Mouse (Mus musculus): ENCODE results near the gene Spdye4b.

The Spdye4b gene

DNA sequence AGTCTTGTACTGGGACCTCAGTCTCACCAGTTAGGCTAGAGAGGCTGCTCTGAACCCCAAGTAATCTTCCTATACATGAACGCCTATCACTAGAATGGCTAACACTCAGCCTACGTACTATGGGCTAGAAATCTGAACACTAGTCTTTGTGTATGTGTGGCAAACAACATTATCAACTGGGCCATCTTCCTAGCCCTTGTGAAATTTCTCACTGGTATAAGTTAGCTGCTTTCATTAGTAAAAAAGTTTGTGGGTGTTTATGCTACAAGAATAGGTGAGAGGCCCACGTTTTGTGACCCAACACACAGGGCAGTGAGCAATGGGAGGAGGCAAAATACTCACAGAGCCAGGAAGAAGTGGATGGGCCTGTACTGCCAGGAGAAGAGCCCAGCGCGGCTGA lies 40.2 kb downstream of the Spdye4b start:
- DNase-seq, result no peak

- no peak for DNase-seq
These were observed 41.5 kb downstream of the Spdye4b start for GRCm38 (mm10) chr5:143222287-143222686.

- DNase-seq, result no peak
These were observed 46.0 kb downstream of the Spdye4b start, which contains the start of gene Spdye4a for GRCm38 (mm10) chr5:143226790-143227189. Spdye4a (minus strand) TSS chr5:143226890.

DNA sequence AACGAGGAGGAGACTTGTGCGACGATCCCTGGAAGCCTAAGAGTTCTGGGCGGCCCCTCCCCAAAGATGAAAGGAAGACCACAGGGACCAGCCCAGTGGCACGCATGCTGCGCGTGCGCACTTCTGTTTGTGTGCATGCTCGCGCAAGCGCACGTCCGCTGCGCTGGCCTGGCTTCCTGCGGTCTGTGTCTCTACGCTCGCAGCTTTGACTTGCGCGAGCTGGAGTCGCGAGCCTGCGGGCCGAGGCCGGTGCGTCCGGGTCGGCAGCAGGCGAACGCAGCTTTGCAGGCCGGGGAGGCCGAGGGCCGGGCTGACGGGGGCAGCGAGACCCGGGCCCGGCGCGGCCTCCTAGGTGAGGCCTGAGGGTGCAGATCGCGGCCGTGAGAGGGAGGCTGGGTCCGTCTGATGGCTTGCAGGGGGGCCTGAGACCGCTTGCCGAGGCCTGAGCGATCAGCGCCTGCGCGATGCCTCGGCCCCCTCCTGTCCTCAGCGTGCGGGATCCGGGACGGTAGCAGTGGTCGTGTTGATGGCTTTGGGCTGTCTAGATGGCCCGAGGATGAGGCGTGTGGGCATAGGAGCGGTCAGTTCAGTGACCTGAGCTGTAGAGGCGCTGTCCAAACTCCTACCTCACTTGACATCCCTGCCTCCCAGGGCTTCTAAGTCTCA lies 54.3 kb downstream of the Spdye4b start, which contains the start of gene Zfp12:
Zfp12 (plus strand) TSS at position 136 of the 666 bp plus-strand sequence.
- peak; percentile 94 to 97 for DNase-seq

DNA sequence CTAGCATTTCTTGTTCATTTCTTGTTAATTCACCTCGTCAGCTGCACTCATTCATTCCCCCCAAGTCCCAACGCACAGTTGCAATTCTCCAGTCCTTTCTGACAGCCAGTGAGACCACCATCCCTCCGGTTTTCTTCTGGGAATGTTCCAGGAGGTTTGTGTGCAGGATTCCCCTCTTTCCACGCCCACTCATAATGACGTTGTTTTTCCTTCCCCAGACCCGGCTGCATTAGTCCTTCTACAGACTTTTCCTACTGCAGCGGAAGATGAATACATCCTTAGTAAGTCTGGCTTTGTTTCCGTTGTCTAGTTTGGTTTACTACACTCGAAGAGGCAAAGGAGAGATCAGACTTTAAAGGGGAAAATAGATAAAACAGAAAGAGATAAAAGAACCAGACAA lies 55.2 kb downstream of the Spdye4b start:
- no peak for DNase-seq

- DNase-seq, result no peak
These were observed 64.1 kb downstream of the Spdye4b start for GRCm38 (mm10) chr5:143244926-143245325.

DNA sequence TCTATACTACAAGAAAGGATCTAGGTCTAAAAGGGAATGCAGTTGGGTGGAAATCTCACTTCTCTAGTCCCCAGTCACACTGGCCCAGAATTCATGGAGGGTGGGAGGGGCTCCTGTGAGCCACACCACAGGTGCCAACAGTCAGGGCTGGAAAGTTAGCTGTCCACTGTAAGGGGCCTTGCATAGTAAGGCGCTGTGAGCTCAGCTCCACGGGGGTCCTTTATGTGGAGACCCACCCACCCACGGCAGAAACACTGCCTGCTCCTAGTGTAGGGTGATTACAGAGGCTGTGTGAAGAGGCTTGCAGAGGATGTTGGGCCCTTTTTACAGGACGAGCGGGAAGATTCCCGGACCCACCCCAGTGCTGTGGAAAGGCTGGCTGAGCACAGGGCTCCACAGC lies 71.2 kb downstream of the Spdye4b start:
- no peak for DNase-seq

GRCm38 (mm10) chr5:143252791-143253185 lies 72.0 kb downstream of the Spdye4b start:
- DNase-seq, result no peak

DNA sequence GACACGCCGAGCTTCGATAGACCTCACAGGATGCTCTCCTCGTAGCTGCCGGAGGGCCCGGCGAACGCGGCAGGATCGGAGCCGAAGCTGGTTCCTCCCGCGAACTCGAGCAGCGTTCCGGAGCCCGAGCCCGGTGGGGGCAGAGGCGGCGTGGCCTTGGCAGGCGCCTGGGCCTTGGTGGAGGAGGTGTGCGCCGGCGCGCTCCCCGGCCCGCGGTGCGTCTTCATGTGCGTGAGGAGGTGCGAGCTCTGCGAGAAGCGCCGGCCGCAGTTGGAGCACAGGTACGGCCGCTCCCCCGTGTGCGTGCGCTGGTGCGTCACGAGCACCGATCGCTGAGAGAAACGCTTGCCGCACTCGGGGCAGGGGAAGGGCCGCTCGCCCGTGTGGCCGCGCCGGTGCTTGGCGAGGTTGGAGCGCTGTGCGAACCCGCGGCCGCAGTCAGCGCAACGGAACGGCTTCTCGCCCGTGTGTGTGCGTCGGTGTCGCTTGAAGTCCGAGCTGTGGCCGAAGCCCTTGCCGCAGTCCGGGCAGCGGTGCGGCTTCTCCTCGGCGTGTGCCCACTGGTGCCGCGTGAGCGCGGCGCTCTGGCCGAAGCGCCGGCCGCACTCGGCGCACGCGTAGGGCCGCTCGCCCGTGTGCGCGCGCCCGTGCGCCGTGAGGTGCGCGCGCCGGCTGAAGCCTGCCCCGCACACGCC lies 72.5 kb downstream of the Spdye4b start:
- peak; percentile 43 to 59 for DNase-seq

DNA sequence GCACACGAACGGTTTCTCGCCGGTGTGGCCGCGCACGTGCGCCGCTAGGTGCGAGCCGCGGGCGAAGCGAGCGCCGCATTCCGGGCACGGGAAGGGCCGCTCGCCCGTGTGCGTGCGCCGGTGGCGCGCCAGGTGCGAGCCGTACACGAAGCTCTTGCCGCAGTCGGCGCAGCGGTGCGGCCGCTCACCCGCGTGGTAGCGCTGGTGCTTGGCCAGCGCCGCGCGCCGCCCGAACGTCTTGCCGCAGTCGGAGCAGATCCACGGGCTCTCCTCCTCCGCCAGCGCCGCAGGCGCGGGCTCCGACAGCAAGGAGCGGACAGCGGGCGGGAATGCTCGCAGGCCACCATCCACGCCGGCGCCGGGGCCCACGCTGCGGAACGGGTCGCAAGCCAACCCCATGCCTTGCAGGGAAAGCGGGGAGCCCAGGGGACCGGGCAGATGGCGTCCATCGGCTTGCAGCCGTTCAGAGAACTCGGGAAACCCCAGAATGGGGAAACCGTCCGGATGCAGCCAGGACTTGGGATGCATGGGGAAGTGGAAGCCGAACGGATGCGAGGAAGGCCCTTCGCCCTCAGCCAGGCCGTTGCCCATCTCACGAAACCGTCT lies 73.2 kb downstream of the Spdye4b start:
- peak in 1 of 2 experiments; percentile 58 for DNase-seq

Measured in kidney, postnatal 4 days (tissue).